Mouse (Mus musculus) brown adipose tissue, adult 24 weeks (tissue): Measurements from ENCODE around the gene Stat3. TPM values are rescaled to one million over a fixed set of nuclear protein-coding genes. Genes with fewer than 3 reads are reported as not detected.

Source experiments
- polyA plus RNA-seq: library from polyadenylated mRNA; stranded (reverse); fragments of >200 nt; gene quantifications from 2 replicates; pipeline ENCODE4 v1.2.4, GENCODE M21; 2012; ENCODE audit not compliant: missing spikeins, insufficient read depth, insufficient read length

Stat3 gene
- polyA plus RNA-seq, 1 experiment: 20.9 TPM

Other genes with a start within 250 kb of the Stat3 start
- not detected in 2 replicates for gene Zfp385c, start 247.1 kb downstream of the Stat3 start, polyA plus RNA-seq
- 3.6 and 6.4 TPM in 2 replicates for gene Dhx58, start 235.3 kb downstream of the Stat3 start, polyA plus RNA-seq
- gene Kat2a, start 227.1 kb downstream of the Stat3 start, polyA plus RNA-seq: 6.9 and 8.4 TPM in 2 replicates
- gene Hspb9, start 225.7 kb downstream of the Stat3 start, polyA plus RNA-seq: not detected in 2 replicates
- 148 and 163 TPM in 2 replicates for gene Rab5c, start 201.3 kb downstream of the Stat3 start, polyA plus RNA-seq
- not detected in 2 replicates for gene Kcnh4, start 179.6 kb downstream of the Stat3 start, polyA plus RNA-seq
- gene Hcrt, start 176.6 kb downstream of the Stat3 start, polyA plus RNA-seq: not detected in 2 replicates
- gene Ghdc, start 168.6 kb downstream of the Stat3 start, polyA plus RNA-seq: 9.4 and 11.1 TPM in 2 replicates
- gene Stat5b, start 88.8 kb downstream of the Stat3 start, polyA plus RNA-seq: 15.1 and 18.4 TPM in 2 replicates
- 18.9 and 34.2 TPM in 2 replicates for gene Stat5a, start 80.2 kb downstream of the Stat3 start, polyA plus RNA-seq
- 242 and 279 TPM in 2 replicates for gene Cavin1, start 31.3 kb upstream of the Stat3 start, polyA plus RNA-seq
- 26.1 and 26.7 TPM in 2 replicates for gene Atp6v0a1, start 69.9 kb upstream of the Stat3 start, polyA plus RNA-seq
- 4.4 and 7.1 TPM in 2 replicates for gene Naglu, start 130.5 kb upstream of the Stat3 start, polyA plus RNA-seq
- not detected in 2 replicates for gene Hsd17b1, start 138.9 kb upstream of the Stat3 start, polyA plus RNA-seq
- 98.3 and 102 TPM in 2 replicates for gene Coasy, start 143.0 kb upstream of the Stat3 start, polyA plus RNA-seq
- gene Mlx, start 147.7 kb upstream of the Stat3 start, polyA plus RNA-seq: 55.0 and 67.5 TPM in 2 replicates
- gene Psmc3ip, start 155.9 kb upstream of the Stat3 start, polyA plus RNA-seq: 1.7 and 3.6 TPM in 2 replicates
- 43.7 and 49.6 TPM in 2 replicates for gene Retreg3, start 180.4 kb upstream of the Stat3 start, polyA plus RNA-seq
- 46.6 and 49.2 TPM in 2 replicates for gene Tubg1, start 180.4 kb upstream of the Stat3 start, polyA plus RNA-seq
- 1.1 and 1.9 TPM in 2 replicates for gene Tubg2, start 216.4 kb upstream of the Stat3 start, polyA plus RNA-seq
- 7.2 and 11.2 TPM in 2 replicates for gene Cntnap1, start 231.0 kb upstream of the Stat3 start, polyA plus RNA-seq
- 21.8 and 33.6 TPM in 2 replicates for gene Plekhh3, start 231.8 kb upstream of the Stat3 start, polyA plus RNA-seq
- 1.2 TPM in 1 of 2 replicates, not detected in the other for gene Ccr10, start 235.9 kb upstream of the Stat3 start, polyA plus RNA-seq